Mouse (Mus musculus): ENCODE measurements around the gene Npl.
"Not testable (repeated sequence)": the region's sequence is repeated elsewhere in the genome, so short reads cannot be mapped to it uniquely, and the experiment has no call there.

Npl gene

DNA sequence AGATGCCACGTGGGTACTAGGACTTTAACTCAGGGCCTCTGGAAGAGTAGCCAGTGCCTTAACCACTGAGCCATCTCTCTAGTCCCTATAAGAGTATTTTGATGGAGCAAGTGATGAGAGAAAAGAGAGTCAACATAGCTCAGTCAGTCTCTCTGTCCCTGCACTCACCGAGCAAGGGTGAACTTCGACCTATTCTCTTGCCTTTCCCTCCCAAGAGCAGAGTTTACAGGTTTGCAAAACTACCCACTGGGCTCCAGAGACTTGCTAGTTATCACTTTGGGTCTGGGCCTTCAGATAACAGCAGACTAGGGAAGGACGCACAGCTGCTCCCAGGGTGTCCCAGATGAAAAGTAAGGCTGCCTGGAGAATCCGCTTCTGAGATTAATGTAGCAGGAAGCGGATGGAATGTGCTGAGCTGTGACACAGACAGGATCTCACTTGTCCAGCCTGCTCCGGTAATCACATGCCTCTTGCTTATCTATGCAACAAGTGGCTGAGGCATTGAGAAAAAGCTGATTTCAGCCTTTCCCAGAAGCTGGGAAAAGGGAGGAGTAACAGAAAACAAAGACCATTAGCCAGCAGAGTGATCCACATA is 7.0 kb downstream of the Npl start:
- no peak for DNase-seq (ENCODE audit: low spot score in 2 of 2)

DNA sequence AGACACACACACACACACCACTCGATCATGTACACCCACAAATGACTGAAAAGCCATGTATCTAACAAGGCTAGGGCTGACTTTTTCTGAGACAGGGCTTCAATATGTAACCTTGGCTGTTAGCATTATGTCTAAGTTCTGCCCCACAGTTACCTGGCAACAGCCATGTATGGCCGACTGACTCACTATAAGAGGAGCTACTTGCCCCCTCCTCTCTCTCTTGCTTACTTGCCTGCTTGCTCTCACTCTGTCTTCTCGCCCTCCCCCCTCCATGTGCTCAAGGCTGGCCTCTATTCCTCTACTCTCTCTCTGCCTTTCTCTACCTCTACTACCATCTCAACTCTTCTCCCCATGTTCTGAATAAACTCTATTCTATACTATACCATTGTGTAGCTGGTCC is 9.1 kb downstream of the Npl start:
- DNase-seq (ENCODE audit: low spot score in 2 of 2) = no peak

DNA sequence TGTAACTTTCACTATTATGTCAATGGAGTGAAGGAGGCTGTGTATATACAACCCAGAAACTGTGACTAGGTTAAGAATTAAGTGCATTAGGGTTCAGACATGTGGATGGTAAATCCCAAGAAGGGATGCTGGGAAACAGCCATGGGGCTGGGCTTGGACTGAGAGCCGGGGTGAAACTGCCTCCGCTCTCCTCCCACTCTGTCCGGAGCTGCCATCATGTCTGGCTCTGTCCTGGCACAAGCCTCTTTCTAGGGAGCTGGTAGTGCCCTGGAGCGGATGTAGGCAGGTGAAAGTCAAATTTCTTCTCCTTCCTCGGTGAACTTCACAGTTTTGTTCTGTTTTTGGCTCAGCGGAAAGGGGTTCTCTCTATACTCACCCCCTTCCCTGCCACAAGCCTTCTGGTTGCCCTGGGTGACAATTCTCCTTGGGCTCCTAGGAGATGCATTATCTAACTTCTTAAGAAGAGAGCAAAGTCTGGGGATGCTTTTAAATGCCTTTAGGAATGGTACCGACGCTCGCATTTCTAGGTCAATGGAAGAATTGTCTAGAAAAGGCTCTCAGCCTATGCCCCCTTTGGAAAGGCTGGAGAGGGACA is 10.0 kb downstream of the Npl start:
- no peak for DNase-seq (ENCODE audit: low spot score in 2 of 2)

DNA sequence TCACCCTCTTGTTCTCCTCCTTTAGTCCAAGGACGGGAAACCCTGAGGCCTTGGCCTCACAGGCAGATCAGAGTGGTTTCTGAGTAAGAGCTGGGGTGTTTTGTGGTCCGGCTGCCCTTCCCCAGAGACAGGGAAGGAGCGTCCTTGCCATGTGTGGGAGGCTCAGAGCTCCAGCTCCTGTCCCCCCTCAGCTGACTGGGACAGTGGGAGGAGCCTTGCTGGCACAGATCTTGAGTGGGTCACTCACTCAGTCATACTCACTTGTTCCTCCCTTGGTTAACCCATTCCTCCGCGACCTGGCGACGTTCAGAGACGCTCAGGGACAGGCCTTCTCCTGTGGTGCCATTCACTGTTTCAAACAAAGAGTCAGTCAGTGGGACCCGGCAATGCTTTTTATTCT is 14.2 kb downstream of the Npl start:
- no peak for DNase-seq (ENCODE audit: low spot score in 2 of 2)

DNA sequence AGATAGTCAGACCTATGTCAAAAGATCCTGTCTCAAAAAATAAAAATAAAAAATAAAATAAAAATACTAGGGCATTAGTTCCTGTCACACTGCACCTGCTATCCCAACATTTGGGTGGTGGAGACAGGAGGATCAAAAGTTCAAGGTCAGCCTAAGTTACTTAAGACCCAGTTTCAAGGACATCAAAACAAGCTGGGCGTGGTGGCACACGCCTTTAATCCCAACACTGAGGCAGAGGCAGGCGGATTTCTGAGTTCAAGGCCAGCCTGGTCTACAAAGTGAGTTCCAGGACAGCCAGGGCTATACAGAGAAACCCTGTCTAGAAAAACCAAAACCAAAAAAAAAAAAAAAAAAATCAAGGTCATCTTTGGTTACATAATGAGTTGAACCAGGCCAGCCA is 16.9 kb downstream of the Npl start:
- DNase-seq (ENCODE audit: low spot score in 2 of 2) = not testable (repeated sequence)

DNA sequence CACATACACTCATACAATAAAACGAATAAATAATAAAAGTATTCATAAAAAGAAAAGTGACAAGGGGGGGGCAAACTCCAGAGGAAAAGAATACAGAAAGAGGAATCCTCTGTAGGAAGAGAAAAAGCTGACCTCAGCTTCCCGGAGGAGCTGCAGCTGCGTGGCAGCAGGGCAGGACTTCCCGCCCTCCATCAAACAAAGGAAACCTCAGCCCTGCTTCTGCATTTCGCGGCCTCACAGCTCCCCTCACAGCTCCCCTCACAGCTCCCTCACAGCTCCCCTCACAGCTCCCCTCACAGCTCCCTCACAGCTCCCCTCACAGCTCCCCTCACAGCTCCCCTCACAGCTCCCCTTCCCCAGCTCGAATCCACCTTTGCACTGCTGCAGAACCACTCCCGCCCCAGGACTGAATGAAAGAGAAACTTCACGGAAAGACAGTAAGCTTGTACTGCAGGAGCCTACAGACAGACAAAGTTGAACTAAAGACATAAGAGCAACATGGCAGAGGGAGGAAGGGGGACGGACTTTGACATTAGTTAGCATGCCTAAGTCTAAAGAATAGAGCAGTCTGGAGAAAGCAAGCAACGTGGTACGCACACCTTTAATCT is 17.5 kb downstream of the Npl start:
- no peak for DNase-seq (ENCODE audit: low spot score in 2 of 2)

DNA sequence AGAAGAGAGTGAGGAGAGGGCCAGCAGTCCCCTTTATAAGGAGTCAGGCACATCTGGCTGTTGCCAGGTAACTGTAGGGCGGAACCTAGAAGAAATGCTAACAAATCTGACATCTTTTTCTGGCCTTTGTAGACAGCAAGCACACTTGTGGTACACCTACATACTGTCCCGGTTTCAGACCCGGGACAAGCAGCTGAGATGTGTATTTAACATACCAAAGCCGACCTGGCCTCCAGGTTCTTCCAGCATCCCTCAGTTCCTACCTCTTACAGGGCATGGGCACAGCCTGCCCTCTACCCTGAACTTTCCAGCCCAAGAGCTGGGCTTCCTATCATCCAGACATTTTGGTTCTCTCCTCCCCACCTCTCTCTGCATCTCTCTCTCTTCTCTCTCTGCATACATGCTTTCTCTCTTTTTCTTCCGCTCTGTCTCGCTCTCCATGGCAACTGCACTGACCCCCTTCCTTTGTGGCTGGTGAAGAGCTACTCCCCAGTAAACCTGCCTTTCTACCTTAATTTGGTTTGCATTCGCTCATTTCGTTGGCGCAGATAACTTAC is 18.1 kb downstream of the Npl start:
- DNase-seq (ENCODE audit: low spot score in 2 of 2) = no peak

DNA sequence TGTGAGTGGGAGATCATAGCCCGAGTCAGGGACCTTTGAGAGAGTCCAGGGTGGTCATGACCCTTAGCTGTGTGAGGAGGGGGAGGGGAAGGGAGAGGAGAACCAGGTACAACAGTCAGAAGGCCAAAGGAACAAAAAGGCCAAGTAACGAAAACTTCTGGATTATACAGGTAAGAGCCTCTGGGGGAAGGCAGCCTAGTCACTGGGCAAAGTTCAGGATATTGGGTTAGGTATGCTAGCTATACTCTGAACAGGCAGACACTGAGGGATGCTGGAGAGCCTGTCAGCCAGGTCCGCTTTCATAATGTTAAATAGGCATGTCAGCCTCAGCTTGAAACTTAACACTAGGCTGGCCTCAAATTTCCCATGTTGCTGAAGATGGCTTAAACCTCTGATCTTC is 27.7 kb downstream of the Npl start:
- DNase-seq (ENCODE audit: low spot score in 2 of 2) = no peak

DNA sequence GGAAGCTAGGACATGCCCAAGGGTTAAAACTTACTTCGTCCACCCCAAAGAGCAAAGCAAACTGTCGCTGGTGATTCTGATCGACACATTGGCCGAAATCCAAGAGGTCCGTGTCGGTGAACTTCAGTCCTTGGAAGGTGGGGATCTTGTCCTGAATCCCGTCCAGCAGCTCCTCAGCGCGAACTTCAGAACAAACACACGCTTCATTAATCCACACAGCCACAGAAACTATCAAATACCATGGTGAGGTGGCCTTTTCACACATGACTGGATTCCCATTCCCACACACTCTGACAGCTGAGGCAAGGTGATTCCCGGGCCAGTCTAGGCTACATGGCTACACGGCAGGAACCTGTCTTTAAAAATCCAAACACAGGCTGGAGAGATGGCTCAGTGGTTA is 34.5 kb downstream of the Npl start:
- no peak for DNase-seq (ENCODE audit: low spot score in 2 of 2)

DNA sequence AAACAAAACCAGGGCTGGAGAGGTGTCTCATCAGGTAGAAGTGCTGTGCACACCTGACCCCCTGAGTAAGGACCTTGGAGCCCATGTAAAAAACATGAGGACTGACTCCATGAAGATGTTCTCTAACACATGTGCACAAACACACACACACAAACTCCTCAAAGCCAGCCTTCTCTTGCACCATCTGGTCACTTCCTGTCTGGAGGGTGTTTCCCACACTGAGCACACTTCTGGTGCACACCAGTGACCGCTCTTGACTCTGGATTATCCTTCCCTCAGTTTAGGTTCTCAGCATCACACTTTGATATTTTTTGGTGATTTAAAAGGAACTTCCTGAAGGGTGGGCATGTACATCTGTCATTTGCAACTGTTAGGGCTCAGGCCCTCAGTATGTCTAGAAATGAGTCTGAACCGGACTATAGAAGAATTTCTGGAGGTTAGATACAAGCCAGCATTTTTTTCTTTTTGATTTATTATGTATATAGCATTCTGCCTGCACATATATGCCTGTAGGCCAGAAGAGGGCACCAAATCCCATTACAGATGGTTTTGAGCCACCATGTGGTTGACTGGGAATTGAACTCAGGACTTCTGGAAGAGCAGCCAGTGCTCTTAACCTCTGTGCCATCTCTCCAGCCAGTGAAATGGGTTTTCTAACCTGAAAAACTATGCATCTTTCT is 39.4 kb downstream of the Npl start:
- no peak for DNase-seq (ENCODE audit: low spot score in 2 of 2)

DNA sequence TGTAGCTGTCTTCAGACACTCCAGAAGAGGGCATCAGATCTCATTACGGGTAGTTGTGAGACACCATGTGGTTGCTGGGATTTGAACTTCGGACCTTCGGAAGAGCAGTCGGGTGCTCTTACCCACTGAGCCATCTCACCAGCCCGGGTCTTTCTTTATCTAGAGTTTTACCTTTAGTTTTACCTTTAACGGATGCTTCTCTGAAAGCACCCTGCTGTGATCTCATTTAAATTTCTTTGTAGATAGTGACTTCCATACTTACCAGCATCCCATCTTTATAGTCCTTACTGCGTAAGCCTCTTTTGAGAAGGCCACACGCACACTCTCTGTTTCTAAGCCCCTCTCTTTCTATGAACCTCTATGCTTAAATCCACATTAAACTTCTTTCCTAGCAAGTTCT is 40.3 kb downstream of the Npl start:
- DNase-seq (ENCODE audit: low spot score in 2 of 2) = not testable (repeated sequence)

DNA sequence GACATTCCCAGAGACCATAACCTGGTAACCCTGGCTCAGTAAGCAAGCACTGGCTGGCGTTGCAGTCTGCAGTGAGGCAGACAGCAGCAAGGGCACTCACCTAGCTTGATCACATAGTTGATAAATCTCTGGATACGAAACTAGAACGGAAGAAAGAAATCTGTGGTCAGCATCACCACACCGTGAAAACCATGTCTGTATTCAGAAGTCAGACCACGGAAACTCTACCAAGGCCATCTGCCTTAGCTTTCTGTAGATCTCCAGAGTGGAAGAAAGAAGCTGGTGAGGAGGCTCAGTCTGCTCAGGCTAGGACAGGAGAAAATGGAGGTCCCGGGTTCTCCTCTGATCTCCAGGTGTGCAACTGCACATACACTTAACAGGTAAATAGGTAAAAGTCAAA is 40.8 kb downstream of the Npl start:
- DNase-seq (ENCODE audit: low spot score in 2 of 2) = no peak

DNA sequence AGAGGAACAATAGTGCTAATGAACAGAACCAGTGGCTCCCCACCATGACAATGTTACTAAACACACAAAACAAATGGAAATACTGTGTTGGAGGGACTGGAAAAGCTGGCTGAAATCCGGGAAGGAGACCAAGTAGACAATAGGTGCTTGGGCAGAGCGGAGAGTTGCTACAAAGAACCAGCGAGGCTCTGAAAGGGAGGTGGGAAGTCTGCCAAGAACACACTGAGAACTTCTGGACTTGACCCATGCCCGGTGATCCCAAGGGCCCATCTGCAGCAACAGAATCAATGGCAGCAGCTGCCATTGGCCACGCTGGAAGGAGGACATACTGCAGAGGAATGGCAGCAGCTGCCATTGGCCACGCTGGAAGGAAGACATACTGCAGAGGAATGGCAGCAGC is 43.6 kb downstream of the Npl start:
- DNase-seq (ENCODE audit: low spot score in 2 of 2) = no peak

DNA sequence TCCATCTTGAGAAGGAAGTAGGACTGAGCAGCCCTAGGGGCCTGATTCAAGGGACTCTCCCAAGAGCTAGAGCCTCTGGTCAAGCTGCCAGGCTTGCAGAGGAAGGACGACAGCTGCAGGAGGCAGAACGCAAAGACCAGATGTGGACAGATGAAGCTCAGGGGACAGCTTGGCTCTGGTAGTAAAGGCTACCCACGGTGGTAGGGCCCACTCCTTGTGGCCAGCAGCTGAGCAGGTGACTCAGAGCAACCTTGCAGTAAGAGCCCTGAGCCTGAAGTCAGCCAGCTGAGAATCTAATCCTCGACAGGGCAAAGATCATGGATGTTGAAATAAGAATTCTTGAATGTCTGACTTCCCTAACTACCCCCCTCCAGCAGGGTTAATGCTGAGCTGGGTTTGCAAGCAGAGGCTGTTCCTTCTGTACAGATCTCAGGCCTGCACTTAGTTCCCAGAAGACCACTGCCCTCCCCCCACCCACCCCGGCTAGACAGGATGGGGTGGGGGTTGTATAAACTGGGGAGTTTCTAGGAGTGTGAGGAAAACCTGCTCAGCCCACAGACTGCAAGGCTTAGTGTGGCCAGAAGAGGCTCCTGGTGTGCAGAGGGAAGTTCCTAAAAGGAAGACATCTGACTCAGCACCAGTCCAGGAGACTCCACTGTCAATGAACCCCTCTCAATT is 48.1 kb downstream of the Npl start:
- no peak for DNase-seq (ENCODE audit: low spot score in 2 of 2)

DNA sequence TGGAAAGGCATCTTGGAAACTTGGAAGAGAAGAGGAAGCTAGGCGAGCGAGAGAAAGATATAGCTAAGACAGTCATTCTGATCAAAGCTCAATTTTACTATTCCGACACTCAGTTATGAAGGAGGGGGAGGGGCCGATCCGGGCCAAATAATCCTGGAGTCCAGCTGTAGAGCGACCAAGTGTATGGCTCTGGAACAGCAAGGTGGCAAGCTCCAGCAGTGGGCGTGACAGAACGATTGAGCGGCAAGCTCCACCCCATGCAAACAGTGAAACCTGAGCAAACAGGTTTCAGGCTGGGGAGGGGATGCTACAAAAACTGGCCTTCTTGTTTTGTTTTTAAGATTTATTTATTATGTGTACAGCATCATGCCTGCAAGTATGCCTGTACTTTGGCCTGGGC is 49.8 kb downstream of the Npl start:
- no peak for DNase-seq (ENCODE audit: low spot score in 2 of 2)

DNA sequence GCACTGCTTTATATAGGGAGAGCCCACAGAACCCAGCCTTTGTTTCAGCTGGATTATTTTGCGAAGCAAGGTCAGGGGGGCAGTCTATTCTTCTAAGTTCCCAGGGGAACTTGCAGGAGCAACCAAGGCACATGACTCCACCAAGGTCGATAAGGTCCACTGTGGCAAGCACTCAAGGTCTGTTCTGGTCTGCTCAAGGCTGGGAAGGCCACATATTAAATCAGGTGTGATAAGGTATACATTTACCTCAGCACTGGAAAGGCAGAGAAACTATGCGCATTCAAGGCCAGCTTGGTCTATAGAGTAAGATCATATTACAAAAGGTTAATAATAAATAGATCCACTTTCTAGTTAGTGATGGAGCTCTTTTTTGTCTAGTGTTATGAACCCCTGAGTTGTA is 53.8 kb downstream of the Npl start:
- DNase-seq (ENCODE audit: low spot score in 2 of 2) = no peak

DNA sequence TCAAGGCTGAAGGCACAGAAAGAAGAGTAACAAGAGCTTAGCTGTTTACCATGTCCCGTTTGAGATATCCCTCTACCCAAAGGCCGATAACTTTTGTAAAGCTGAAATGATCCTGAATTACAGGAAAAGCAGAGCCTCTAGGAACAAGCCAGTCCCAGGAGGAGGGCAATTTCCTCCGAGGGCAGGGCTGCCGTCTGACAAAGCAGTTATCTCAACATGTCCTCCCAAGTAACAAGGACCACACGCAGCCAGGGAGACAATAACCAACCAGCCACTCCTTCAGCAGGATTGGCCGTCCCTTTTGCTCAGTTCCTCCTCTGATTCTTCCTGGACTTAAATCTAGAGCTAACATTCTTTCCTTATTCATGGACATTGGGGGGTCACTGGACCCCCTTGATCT is 55.9 kb downstream of the Npl start:
- DNase-seq (ENCODE audit: low spot score in 2 of 2) = no peak

DNA sequence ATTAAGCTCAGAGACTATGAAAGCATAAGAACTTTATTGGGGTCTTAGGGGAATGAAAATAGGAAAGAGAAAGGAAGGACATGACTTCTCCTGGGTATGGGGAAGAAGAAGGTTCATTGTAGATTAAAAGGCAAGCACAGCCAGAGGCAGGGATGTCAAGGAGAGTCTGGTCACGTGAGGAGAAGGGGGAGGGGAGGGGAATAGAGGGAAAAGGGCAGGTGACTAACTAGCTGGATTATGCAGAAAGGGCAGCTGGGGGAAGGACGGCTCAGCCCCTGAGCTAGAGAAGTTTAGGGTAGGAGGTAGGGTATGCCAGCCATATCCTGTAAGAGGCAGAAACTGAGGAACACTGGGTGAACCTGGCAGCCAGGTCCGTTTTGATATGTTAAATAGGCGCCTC is 56.5 kb downstream of the Npl start:
- DNase-seq (ENCODE audit: low spot score in 2 of 2) = no peak

DNA sequence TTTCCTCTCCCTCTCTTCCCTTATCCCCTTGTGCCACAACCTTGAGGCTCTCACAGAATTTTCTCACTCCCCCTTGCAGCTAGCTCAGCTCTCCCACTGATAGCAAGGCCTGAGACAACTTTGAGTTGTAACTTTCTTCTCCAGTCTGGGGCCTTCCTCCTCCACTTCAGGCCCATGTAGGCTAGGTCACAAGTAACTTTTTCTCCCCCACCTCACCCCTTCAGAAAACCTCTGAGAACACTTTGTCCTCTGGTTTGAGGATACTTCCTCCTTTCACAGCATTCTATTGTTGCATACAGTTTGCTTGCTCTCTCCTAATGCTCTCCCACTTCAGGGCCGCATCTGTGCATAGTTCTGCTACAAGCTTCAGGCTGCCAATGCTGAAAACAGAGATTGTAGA is 58.0 kb downstream of the Npl start:
- DNase-seq (ENCODE audit: low spot score in 2 of 2) = no peak

DNA sequence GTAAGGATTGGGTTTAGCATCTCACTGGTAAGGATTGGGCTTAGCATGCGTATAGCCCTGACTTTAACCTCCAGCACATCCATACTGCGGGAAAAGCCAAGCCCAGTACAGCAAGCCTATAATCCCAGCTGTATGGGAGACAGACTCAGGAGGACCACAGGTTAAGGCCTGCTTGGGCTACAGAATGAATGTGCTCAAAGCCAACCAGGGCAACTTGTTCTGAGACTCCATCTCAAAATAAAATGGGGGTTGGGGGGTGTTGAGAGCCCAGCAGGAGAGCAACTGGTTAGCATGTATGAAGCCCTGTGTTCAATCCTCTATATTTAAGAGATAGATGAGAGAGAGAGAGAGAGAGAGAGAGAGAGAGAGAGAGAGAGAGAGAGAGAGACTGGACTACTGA is 58.5 kb downstream of the Npl start:
- no peak for DNase-seq (ENCODE audit: low spot score in 2 of 2)

DNA sequence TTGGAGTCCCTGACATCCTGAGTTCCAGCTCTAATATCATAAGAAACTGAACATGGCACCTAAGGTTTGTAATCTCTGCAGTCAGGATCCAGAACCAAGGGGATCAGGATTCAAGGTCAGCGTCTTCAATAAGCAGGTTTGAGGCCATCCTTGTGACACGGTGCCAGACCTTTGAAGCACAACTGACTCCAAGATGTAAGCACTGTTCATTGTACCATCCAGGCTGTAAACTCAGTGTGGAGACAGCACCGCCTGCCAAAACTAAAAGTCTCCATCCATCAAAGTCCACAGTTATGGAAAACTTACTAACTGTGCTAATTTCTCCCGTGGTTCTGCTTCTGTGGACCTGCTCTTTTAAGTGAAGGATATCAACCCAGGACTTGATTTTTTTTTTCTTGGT is 59.9 kb downstream of the Npl start:
- no peak for DNase-seq (ENCODE audit: low spot score in 2 of 2)

DNA sequence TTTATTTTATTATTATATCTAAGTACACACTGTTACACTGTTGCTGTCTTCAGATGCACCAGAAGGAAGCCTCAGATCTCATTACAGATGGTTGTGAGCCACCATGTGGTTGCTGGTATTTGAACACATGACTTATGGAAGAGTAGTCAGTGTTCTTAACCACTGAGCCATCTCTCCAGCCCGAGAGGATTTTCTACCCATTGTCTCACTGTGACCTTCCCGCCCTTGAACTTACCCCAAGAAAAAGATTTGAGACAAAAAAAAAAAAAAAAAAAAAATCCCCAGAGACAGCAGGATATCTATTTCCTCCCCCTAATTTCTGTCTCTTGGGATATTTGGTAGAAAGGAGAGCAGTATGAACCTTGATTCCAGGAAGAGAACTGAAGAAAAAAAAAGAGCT is 60.3 kb downstream of the Npl start:
- no peak for DNase-seq (ENCODE audit: low spot score in 2 of 2)
